Mouse (Mus musculus): Measurements from ENCODE around the gene Polr2a. TPM values are rescaled to one million over a fixed set of nuclear protein-coding genes. Genes with fewer than 3 reads are reported as not detected.

The Polr2a gene
- total and polyA plus RNA-seq, 3 experiments: 16.6 to 193 (median 73.9) TPM

DNA sequence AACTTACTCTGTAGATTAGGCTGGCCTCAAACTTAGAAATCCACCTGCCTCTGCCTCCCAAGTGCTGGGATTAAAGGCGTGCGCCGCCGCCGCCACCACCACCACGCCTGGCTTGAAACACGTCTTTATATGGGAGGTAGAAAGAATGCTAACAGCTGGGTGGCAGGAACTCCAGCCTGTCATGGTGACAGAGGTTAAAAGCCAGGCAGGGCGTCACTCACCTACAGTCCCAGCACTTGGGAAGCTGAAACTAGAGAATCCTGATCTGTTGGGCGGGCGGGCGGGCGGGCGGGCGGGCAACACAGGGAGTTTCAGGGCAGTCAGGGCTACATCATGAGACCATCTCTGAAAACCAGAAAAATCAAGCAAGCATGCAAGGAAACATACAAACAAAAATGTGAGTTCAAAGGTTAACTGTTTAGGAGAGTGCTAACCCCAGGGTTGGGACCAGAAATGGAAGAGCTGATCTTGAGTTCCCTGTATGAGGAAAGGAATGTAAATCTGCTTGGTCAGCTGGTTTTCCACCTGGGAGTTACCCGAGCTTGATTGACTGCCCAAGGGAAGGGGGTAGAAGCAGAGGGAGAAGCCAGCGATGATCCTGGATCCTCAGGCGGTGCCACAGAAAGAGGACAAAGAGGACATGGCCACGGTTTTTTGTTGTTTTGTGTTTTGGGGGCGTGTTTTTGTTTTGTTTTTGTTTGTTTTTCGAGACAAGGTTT lies 45.3 kb downstream of the Polr2a start:
- Histone ChIP-seq H3K36me3 (ENCODE audit: control insufficient read depth in 1 of 2, insufficient read depth in 2 of 2, low read length in 2 of 2) (peaks cover 0 to 3% of the 10 kb centered on the region in 2 experiments; a peak in 1 of 4 replicates), H3K79me2 (ENCODE audit: control insufficient read depth, insufficient read depth, low read length, poor library complexity) (no peaks in the 10 kb centered on the region), H3K4me1 (ENCODE audit: control insufficient read depth in 1 of 2, insufficient read depth in 2 of 2, low read length in 2 of 2) (peaks cover 0 to 5% of the 10 kb centered on the region in 2 experiments; a peak in 1 of 4 replicates), H3K4me3 (ENCODE audit: control insufficient read depth in 1 of 2, insufficient read depth in 1 of 2, low read depth in 2 of 2, low read length in 2 of 2) (no peak overlapping the region), H3K27me3 (ENCODE audit: control insufficient read depth in 1 of 2, insufficient read depth in 2 of 2, low read length in 2 of 2) (no peaks in the 10 kb centered on the region), H3K9ac (ENCODE audit: control insufficient read depth, low read depth, low read length, poor library complexity, severe bottlenecking) (no peak overlapping the region), H3K27ac (ENCODE audit: control insufficient read depth, low read depth, low read length) (no peak overlapping the region), H3K9me3 (replicated peaks; ENCODE audit: insufficient read depth, low read length) (no peaks in the 10 kb centered on the region)
- TF ChIP-seq MYC (IDR thresholded peaks at IDR 0.05; ENCODE audit: low read depth, low read length): no peak
- no peak for TF ChIP-seq SIN3A (IDR thresholded peaks at IDR 0.05; ENCODE audit: low read length)
- no peak for TF ChIP-seq MAFK (IDR thresholded peaks at IDR 0.05; ENCODE audit: borderline replicate concordance, low read depth, low read length)
- TF ChIP-seq BHLHE40 (IDR thresholded peaks at IDR 0.05; ENCODE audit: borderline replicate concordance, low read depth, low read length): no peak
- DNase-seq (ENCODE audit: low read depth, low spot score): no peak

DNA sequence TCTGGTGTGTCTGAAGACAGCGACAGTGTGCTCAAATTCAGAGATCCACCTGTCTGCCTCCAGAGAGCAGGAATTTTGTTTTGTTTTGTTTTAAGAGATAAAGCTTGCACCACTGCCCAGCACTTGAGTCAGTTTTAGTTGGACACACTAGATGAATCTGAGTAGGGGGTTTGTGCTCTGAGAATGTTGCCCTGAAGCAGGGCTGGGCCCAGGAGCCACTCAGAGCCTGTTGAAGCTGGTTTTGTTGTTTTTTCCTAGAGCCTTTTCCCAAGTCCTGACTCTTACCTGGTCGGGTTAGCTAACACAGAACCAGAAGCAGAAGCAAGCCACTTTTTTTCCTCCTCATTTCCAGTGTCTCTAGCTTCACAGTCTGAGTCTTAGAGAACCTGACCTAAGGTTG lies 47.4 kb downstream of the Polr2a start:
- TF ChIP-seq GATA1 (IDR thresholded peaks at IDR 0.05; ENCODE audit: low read depth, low read length) (no peak), MXI1 (IDR thresholded peaks at IDR 0.05; ENCODE audit: low read depth, low read length) (no peak), TAL1 (IDR thresholded peaks at IDR 0.05; ENCODE audit: low read length) (no peak), CTCF (IDR thresholded peaks at IDR 0.05 in 2 of 3, conservative IDR thresholded peaks at IDR 0.05 in 1 of 3; ENCODE audit: control insufficient read depth in 1 of 3, insufficient read depth in 1 of 3, low read depth in 2 of 3, low read length in 3 of 3, poor library complexity in 1 of 3, severe bottlenecking in 1 of 3) (no peak), MAFK (IDR thresholded peaks at IDR 0.05; ENCODE audit: borderline replicate concordance, low read depth, low read length) (no peak), USF2 (IDR thresholded peaks at IDR 0.05; ENCODE audit: borderline replicate concordance in 1 of 2, insufficient read depth in 1 of 2, low read depth in 1 of 2, low read length in 2 of 2) (no peak), POLR2A (IDR thresholded peaks at IDR 0.05; ENCODE audit: control insufficient read depth in 1 of 2, insufficient read depth in 1 of 2, low read depth in 1 of 2, low read length in 2 of 2, poor library complexity in 1 of 2) (no peak), NELFE (IDR thresholded peaks at IDR 0.05; ENCODE audit: low read depth, low read length) (no peak), TBP (IDR thresholded peaks at IDR 0.05; ENCODE audit: low read depth, low read length) (no peak), USF1 (IDR thresholded peaks at IDR 0.05; ENCODE audit: low read depth, low read length) (no peak), MYC (IDR thresholded peaks at IDR 0.05; ENCODE audit: low read depth, low read length) (no peak), MEF2A (IDR thresholded peaks at IDR 0.05; ENCODE audit: extremely low read depth, insufficient replicate concordance, low read depth, low read length, poor library complexity, severe bottlenecking) (no peak), JUND (IDR thresholded peaks at IDR 0.05; ENCODE audit: low read depth, low read length) (no peak)

More for the DNA sequence above, 47.4 kb downstream of the Polr2a start:
- H3K9ac ChIP-seq (ENCODE audit: control insufficient read depth, low read depth, low read length, poor library complexity, severe bottlenecking): no peak overlapping the region
- no peaks in the 10 kb centered on the region for H3K79me2 ChIP-seq (ENCODE audit: control insufficient read depth, insufficient read depth, low read length, poor library complexity)
- H3K27me3 ChIP-seq (ENCODE audit: control insufficient read depth in 1 of 2, insufficient read depth in 2 of 2, low read length in 2 of 2): no peaks in the 10 kb centered on the region
- no peak overlapping the region for H3K4me3 ChIP-seq (ENCODE audit: control insufficient read depth in 1 of 2, insufficient read depth in 1 of 2, low read depth in 2 of 2, low read length in 2 of 2)
- no peaks in the 10 kb centered on the region for H3K9me3 ChIP-seq (replicated peaks; ENCODE audit: insufficient read depth, low read length)
- H3K36me3 ChIP-seq (ENCODE audit: control insufficient read depth in 1 of 2, insufficient read depth in 2 of 2, low read length in 2 of 2): peaks cover 0 to 3% of the 10 kb centered on the region in 2 experiments; a peak in 1 of 4 replicates
- DNase-seq (ENCODE audit: low read depth, low spot score): no peak
- peaks cover 0 to 4% of the 10 kb centered on the region in 2 experiments; a peak in 1 of 4 replicates for H3K4me1 ChIP-seq (ENCODE audit: control insufficient read depth in 1 of 2, insufficient read depth in 2 of 2, low read length in 2 of 2)
- H3K27ac ChIP-seq (ENCODE audit: control insufficient read depth, low read depth, low read length): no peak overlapping the region
